Mouse (Mus musculus) heart, adult 2 months (tissue): Measurements from ENCODE around the gene Ifi206. TPM values are rescaled to one million over a fixed set of nuclear protein-coding genes. Genes with fewer than 3 reads are reported as not detected.

ENCODE experiments used
- DNase-seq, 2 experiments: peaks; one replicate each; pipeline ENCODE4 v3.0.0; 2021
- H3K27ac ChIP-seq: fragments of 200-600 bp; 2 replicates; pipeline ENCODE4 v1.8.1; 2022
- H3K27me3 ChIP-seq: fragments of 200-500 bp; 2 replicates; pipeline ENCODE4 v1.6.1; 2012; ENCODE audit warnings: mild to moderate bottlenecking, low read length, inconsistent platforms, mixed read lengths; ENCODE audit not compliant: control insufficient read depth, insufficient read depth
- H3K36me3 ChIP-seq: fragments of 200-500 bp; 2 replicates; pipeline ENCODE4 v1.6.1; 2012; ENCODE audit warnings: low read length, inconsistent platforms; ENCODE audit not compliant: control insufficient read depth, insufficient read depth
- H3K4me1 ChIP-seq: fragments of 200-500 bp; 2 replicates; pipeline ENCODE4 v1.6.1; 2011; ENCODE audit warnings: low read length; ENCODE audit not compliant: control insufficient read depth, insufficient read depth
- H3K4me3 ChIP-seq: fragments of 200-600 bp; 2 replicates; pipeline ENCODE4 v1.8.1; 2022
- H3K79me2 ChIP-seq: fragments of 200-500 bp; replicated peaks from 2 replicates; pipeline ENCODE4 v1.6.1; 2012; ENCODE audit warnings: mild to moderate bottlenecking, inconsistent platforms, low read length, moderate library complexity, mixed read lengths; ENCODE audit not compliant: control insufficient read depth, insufficient read depth
- H3K9ac ChIP-seq: fragments of 200-500 bp; 2 replicates; pipeline ENCODE4 v1.6.1; 2012; ENCODE audit warnings: low read depth, mild to moderate bottlenecking, control low read depth, inconsistent platforms, low read length, mixed read lengths
- CTCF ChIP-seq: fragments of 200-600 bp; IDR thresholded peaks from 2 replicates; pipeline ENCODE4 v1.8.1; 2022; ENCODE audit warnings: antibody characterized with exemption, mild to moderate bottlenecking, moderate library complexity
- EP300 ChIP-seq: fragments of 200-500 bp; IDR thresholded peaks from 2 replicates; pipeline ENCODE4 v1.6.1; 2011; ENCODE audit warnings: low read depth, low read length, control low read depth; ENCODE audit not compliant: insufficient read depth
- POLR2A ChIP-seq: fragments of 200-500 bp; IDR thresholded peaks from 2 replicates; pipeline ENCODE4 v1.6.1; 2011; ENCODE audit warnings: mild to moderate bottlenecking, low read depth, low read length, control low read depth; ENCODE audit not compliant: insufficient read depth
- WGBS: fragments of 180-500 bp; shearing (Covaris S2); methylation state at CpG from one replicate; pipeline ENCODE4 v1.1.7; 2018; 5-methylcytosine and 5-hydroxymethylcytosine counted together
- intact Hi-C: fragments of 180-260 bp; cut with DNase I; formaldehyde crosslinking; loops from one replicate; pipeline ENCODE4 v1.15.1; 2025
- polyA plus RNA-seq: library from polyadenylated mRNA; depleted of rRNA; stranded (reverse); fragments of >200 nt; gene quantifications from 2 replicates; pipeline ENCODE4 v1.2.3, GENCODE M21; 2012
- total RNA-seq, 2 experiments: library from RNA; stranded (reverse); gene quantifications; 2 replicates each; pipeline ENCODE4 v1.2.3; 2021

Gene Ifi206
- total and polyA plus RNA-seq, 3 experiments, result 0.16 to 0.82 (median 0.41) TPM

DNA sequence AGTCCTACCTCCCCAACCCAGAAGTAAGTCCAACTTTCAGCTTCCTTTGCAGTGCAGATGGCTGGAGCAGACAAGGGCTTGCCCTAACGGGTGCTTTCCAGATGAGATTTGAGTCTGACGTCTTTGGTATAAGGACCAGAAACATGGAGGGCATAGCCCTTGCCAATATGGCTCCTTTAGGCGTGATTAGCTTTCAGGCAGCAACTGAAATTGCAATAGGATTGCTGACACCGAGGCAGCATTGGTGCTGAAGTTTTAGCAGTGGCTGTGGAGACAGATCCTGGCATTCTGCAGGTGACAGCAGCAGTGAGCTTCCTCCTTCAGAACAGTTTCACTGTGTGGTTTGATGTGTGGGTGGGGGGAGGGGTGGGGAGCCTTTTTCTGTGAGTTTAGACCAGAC, 49.6 kb downstream of the Ifi206 start:
- DNase-seq, result no peak
- H3K79me2 ChIP-seq, result no peaks in the 10 kb centered on the region; the same call in 1 of the 2 replicates
- H3K4me3 ChIP-seq, result no peak overlapping the region
- intact Hi-C loops, result no loop called here
- TF ChIP-seq EP300, result no peak
- no peak for TF ChIP-seq CTCF
- TF ChIP-seq POLR2A, result no peak
- H3K27ac ChIP-seq, result no peak overlapping the region
- WGBS, result 54% methylated on average over 4 of the region's 4 CpGs
- no peaks in the 10 kb centered on the region for H3K36me3 ChIP-seq
- no peaks in the 10 kb centered on the region for H3K4me1 ChIP-seq
- no peak overlapping the region for H3K9ac ChIP-seq
- H3K27me3 ChIP-seq, result no peaks in the 10 kb centered on the region

DNA sequence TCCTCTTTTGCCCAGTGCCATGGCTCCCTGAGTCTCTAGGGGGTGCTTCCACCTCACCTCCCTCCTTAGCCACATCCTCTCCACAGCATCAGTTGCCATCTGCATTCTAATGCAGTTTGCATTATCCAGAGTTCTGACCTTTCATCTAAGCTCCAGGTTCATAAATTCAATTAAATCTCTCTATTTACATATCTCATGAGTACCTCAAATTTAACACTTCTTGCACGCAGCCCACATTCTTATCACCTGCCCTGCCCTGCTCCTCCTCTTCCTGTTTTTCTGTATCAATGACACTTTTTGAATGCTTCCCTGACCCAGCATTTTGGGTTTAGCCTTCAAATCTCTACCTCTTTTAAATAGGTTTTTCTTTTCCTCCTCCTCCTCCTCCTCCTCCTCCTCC, 50.2 kb downstream of the Ifi206 start:
- no peaks in the 10 kb centered on the region; the same call in 1 of the 2 replicates for H3K79me2 ChIP-seq
- DNase-seq, result no peak
- H3K4me1 ChIP-seq, result no peaks in the 10 kb centered on the region
- H3K4me3 ChIP-seq, result no peak overlapping the region
- no peaks in the 10 kb centered on the region for H3K36me3 ChIP-seq
- 39% methylated on average over 1 of the region's 1 CpGs for WGBS
- TF ChIP-seq CTCF, result no peak
- no peak for TF ChIP-seq EP300
- TF ChIP-seq POLR2A, result no peak
- intact Hi-C loops, result no loop called here
- no peak overlapping the region for H3K9ac ChIP-seq
- no peak overlapping the region for H3K27ac ChIP-seq
- H3K27me3 ChIP-seq, result no peaks in the 10 kb centered on the region

DNA sequence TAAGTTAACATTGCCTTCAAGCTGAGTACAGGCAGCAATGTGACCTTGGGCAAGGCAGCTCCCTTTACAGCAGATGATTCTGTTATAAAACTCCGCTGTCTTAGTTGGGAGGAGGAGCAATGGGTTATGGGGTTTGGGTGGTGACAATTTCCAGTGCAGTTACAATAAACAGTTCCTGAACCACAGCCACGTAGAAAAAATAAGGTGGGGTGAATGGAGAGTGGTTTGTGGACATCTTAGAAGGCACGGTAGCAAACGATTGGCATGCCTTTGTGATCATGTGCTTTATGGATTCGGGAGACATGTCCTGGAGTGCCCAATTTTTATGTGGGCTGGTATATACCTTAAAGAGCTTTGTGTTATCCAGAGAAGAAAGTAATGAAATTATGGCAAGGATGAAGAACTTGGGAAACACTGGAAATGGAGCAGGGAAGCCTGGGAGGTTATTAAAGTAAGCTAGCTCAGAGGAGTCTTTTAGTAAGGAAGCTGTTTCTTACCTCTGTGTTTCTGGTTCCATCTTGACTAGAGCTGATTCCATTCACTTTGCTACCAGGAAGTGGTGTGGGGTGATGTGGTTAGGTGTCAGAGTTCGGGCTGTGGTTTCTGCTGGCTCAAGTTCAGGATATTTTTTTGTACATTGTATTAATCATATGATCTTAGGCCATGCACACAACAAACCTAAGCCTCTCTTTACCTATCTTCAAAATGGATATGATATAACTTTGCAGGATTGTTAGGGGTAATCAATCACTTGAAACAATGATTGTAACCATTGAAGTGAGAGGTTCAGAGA, 53.5 kb downstream of the Ifi206 start:
- Histone ChIP-seq H3K4me3 (no peak overlapping the region), H3K9ac (no peak overlapping the region), H3K27me3 (no peaks in the 10 kb centered on the region), H3K4me1 (no peaks in the 10 kb centered on the region), H3K27ac (no peak overlapping the region), H3K79me2 (no peaks in the 10 kb centered on the region; the same call in 1 of the 2 replicates), H3K36me3 (no peaks in the 10 kb centered on the region)
- TF ChIP-seq EP300 (no peak), CTCF (no peak), POLR2A (no peak)
- WGBS, result 65% methylated on average over 6 of the region's 6 CpGs
- DNase-seq, result no peak
- intact Hi-C loops, result no loop called here

GRCm38 (mm10) chr1:173432411-173432810, 58.4 kb downstream of the Ifi206 start:
- no peak overlapping the region for H3K27ac ChIP-seq
- intact Hi-C loops, result no loop called here
- H3K36me3 ChIP-seq, result no peaks in the 10 kb centered on the region
- WGBS, result 63% methylated on average over 2 of the region's 2 CpGs
- no peaks in the 10 kb centered on the region for H3K27me3 ChIP-seq
- no peak overlapping the region for H3K9ac ChIP-seq
- H3K4me3 ChIP-seq, result no peak overlapping the region
- DNase-seq, result no peak
- no peaks in the 10 kb centered on the region; the same call in 1 of the 2 replicates for H3K79me2 ChIP-seq
- H3K4me1 ChIP-seq, result no peaks in the 10 kb centered on the region
- TF ChIP-seq EP300, result no peak
- no peak for TF ChIP-seq CTCF
- no peak for TF ChIP-seq POLR2A

DNA sequence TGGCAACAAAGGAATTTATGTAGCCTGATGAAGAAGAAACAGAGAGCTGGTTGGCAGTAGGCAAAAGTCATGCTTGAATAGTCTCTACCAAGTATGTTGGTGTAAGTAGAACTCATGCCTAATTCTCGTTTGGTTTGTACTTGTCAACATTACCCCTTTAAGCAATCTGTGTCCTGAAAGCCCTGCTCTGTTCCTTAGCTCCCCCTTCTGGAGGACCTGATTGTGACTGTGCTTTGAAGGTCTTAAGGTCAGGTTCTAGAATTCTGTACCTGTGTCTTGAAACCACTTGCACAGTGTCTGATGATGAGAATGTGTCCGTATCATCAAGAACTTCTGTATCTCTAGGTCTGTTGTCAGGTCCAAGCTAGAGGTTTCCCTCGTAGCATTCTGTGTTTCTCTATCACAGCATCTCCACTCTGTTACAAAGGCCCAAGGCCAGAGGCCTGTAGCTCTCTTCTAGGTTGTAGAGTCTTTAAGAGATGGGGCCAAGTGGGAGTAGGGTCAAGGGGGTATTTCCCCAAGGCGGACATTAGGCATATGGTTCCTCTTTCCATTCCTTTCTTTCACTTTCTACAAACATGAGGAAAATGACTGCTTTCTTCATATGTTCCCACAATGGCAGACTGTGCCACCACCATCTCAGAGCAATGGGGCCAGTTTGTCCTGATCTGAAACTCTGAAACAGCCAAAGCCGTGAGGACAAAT, 60.7 kb downstream of the Ifi206 start:
- Histone ChIP-seq H3K36me3 (no peaks in the 10 kb centered on the region), H3K4me1 (peaks cover 2% of the 10 kb centered on the region; the same call in 1 of the 2 replicates), H3K27ac (no peak overlapping the region), H3K9ac (no peak overlapping the region), H3K79me2 (no peaks in the 10 kb centered on the region), H3K27me3 (no peaks in the 10 kb centered on the region), H3K4me3 (no peak overlapping the region)
- no peak for DNase-seq
- TF ChIP-seq EP300 (no peak), POLR2A (no peak), CTCF (no peak)
- intact Hi-C loops, result no loop called here
- WGBS, result 84% methylated on average over 5 of the region's 5 CpGs

DNA sequence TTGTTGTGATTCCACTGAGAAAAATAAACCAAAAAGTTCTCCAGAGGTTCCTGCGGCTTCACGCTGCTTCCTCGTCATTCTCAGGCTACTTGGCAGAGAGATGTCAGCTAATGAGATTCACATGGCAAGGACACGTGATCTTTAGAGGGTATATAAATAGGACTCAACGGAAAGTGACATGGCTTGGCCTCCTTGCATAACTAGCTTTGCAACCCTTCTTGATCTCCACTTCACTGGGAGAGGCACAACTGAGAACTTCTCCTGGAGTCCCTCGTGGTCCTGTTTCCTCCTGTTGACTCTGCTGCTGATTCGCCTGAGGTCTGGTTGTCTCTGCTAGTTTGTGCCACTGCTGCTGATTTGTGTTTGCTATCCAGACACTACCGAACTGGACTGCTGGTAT, 63.5 kb downstream of the Ifi206 start:
- H3K36me3 ChIP-seq, result no peaks in the 10 kb centered on the region
- 50% methylated on average over 8 of the region's 8 CpGs for WGBS
- peaks cover 2% of the 10 kb centered on the region; the same call in 1 of the 2 replicates for H3K4me1 ChIP-seq
- DNase-seq, result no peak
- no peak overlapping the region for H3K27ac ChIP-seq
- intact Hi-C loops, result no loop called here
- H3K79me2 ChIP-seq, result no peaks in the 10 kb centered on the region
- no peaks in the 10 kb centered on the region for H3K27me3 ChIP-seq
- no peak overlapping the region for H3K9ac ChIP-seq
- no peak overlapping the region for H3K4me3 ChIP-seq
- no peak for TF ChIP-seq POLR2A
- TF ChIP-seq EP300, result no peak
- no peak for TF ChIP-seq CTCF
